Mouse (Mus musculus): ENCODE data around the gene Ebf1.

DNA sequence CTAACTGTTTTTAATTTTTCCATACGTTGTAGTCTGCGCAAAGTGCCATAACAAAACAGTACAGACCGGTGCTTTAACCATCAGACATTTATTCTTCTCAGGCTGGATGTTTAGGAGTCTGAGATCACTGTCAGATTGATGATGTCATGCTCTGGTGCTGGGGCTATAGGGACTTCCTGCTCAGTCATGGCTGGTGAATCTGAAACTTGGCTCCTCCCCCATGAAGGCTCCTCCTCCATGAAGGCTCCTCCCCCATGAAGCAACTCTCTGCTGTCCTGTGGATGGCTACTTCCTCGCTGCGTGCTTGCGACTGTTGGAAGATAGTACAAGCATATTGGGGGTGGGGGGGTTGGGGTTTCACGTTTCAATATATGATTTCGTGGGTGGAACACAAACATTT, 10.2 kb upstream of the Ebf1 start:
- TF ChIP-seq CTCF (IDR thresholded peaks at IDR 0.05; ENCODE audit: low read depth) (no peak), EP300 (IDR thresholded peaks at IDR 0.05; ENCODE audit: low read depth) (no peak)
